Mouse (Mus musculus): Measurements from ENCODE around the gene Phf20.

DNA sequence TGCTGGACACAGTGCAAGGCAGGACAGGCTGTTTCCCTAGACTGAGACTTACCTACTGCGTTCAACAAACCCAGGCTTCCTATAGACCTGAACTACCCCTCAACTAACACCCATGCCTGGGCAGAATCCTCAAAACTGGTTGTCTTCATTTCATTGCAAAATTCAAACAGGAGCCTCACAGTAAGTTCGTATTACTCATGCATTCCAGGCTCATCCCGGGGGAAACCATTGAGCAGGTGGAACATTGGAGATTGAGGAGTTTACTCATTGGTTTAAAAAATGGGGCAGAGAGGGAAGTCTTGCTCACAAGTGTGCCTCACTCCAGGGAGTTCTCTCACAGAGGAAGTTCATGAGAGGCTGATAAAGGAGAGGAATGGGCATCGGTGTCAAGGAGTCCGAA is 114.2 kb downstream of the Phf20 start:
- TF ChIP-seq CTCF (IDR thresholded peaks at IDR 0.05; ENCODE audit: low read depth) (no peak), EP300 (IDR thresholded peaks at IDR 0.05; ENCODE audit: low read depth) (no peak)

All from liver, embryonic 14.5 days (tissue).